Mouse (Mus musculus): Measurements from ENCODE around the gene Fam90a1a. TPM values are rescaled to one million over a fixed set of nuclear protein-coding genes. Genes with fewer than 3 reads are reported as not detected.

Fam90a1a gene
- total RNA-seq, 2 experiments from 2014 or later: not detected

Other genes starting within 250 kb of the Fam90a1a start
- not detected in 2 replicates for gene Defa24, start 224.2 kb upstream of the Fam90a1a start, total RNA-seq (2015)
- not detected in 2 replicates for gene Defa24, start 224.2 kb upstream of the Fam90a1a start, total RNA-seq (2017)
- gene Defb50, start 135.2 kb upstream of the Fam90a1a start, total RNA-seq (2015): not detected in 2 replicates
- not detected in 2 replicates for gene Defb50, start 135.2 kb upstream of the Fam90a1a start, total RNA-seq (2017)
- gene Defb2, start 118.8 kb upstream of the Fam90a1a start, total RNA-seq (2015): not detected in 2 replicates
- not detected in 2 replicates for gene Defb2, start 118.8 kb upstream of the Fam90a1a start, total RNA-seq (2017)
- not detected in 2 replicates for gene Defb10, start 99.8 kb upstream of the Fam90a1a start, total RNA-seq (2015)
- gene Defb10, start 99.8 kb upstream of the Fam90a1a start, total RNA-seq (2017): not detected in 2 replicates
- gene Defb9, start 73.3 kb upstream of the Fam90a1a start, total RNA-seq (2015): not detected in 2 replicates
- gene Defb9, start 73.3 kb upstream of the Fam90a1a start, total RNA-seq (2017): not detected in 2 replicates
- not detected in 2 replicates for gene Defb11, start 52.3 kb upstream of the Fam90a1a start, total RNA-seq (2015)
- gene Defb11, start 52.3 kb upstream of the Fam90a1a start, total RNA-seq (2017): not detected in 2 replicates
- gene Defb15, start 26.0 kb upstream of the Fam90a1a start, total RNA-seq (2015): not detected in 2 replicates
- not detected in 2 replicates for gene Defb15, start 26.0 kb upstream of the Fam90a1a start, total RNA-seq (2017)
- gene Defb35, start 20.4 kb upstream of the Fam90a1a start, total RNA-seq (2015): not detected in 2 replicates
- gene Defb35, start 20.4 kb upstream of the Fam90a1a start, total RNA-seq (2017): not detected in 2 replicates
- gene Defb13, start 12.0 kb upstream of the Fam90a1a start, total RNA-seq (2015): not detected in 2 replicates
- not detected in 2 replicates for gene Defb13, start 12.0 kb upstream of the Fam90a1a start, total RNA-seq (2017)
- gene Ccdc70, start 11.1 kb downstream of the Fam90a1a start, total RNA-seq (2015): not detected in 2 replicates
- gene Ccdc70, start 11.1 kb downstream of the Fam90a1a start, total RNA-seq (2017): not detected in 2 replicates
- 3.6 and 5.1 TPM in 2 replicates for gene Atp7b, start 101.6 kb downstream of the Fam90a1a start, total RNA-seq (2015)
- 2.1 and 3.9 TPM in 2 replicates for gene Atp7b, start 101.6 kb downstream of the Fam90a1a start, total RNA-seq (2017)
- gene Alg11, start 102.0 kb downstream of the Fam90a1a start, total RNA-seq (2015): 11.2 and 11.8 TPM in 2 replicates
- 11.4 and 15.4 TPM in 2 replicates for gene Alg11, start 102.0 kb downstream of the Fam90a1a start, total RNA-seq (2017)
- not detected in 2 replicates for gene Nek5, start 166.3 kb downstream of the Fam90a1a start, total RNA-seq (2015)
- gene Nek5, start 166.3 kb downstream of the Fam90a1a start, total RNA-seq (2017): not detected in 2 replicates
- 2.3 and 3.7 TPM in 2 replicates for gene Nek3, start 207.7 kb downstream of the Fam90a1a start, total RNA-seq (2015)
- gene Nek3, start 207.7 kb downstream of the Fam90a1a start, total RNA-seq (2017): 2.8 and 5.0 TPM in 2 replicates
- gene Ckap2, start 227.1 kb downstream of the Fam90a1a start, total RNA-seq (2015): 44.7 and 46.0 TPM in 2 replicates
- 33.6 and 36.4 TPM in 2 replicates for gene Ckap2, start 227.1 kb downstream of the Fam90a1a start, total RNA-seq (2017)
- gene Vps36, start 234.1 kb downstream of the Fam90a1a start, total RNA-seq (2015): 37.9 and 44.6 TPM in 2 replicates
- gene Vps36, start 234.1 kb downstream of the Fam90a1a start, total RNA-seq (2017): 43.3 and 45.3 TPM in 2 replicates

All from megakaryocyte progenitor cell, adult 5-6 weeks (primary cell).